Mouse (Mus musculus) heart, embryonic 16.5 days (tissue): ENCODE measurements at regions not wholly inside any gene's neighbourhood (a gene's known extent, or its start where the extent isn't known, plus 50 kb on each side); places are given as distances from the start of the nearest gene placed in this dataset.

ENCODE experiments used
- ATAC-seq: fragments of 200-750 bp; cut with Nextera tagmentation; replicated peaks from 2 replicates; pipeline ENCODE4 v1.8.0; 2017; ENCODE audit warnings: moderate number of reproducible peaks; ENCODE audit not compliant: insufficient read depth, low FRiP score; ENCODE audit errors: extremely low read depth
- H3K27ac ChIP-seq: fragments of 300-500 bp; sonication (generic); 2 replicates; pipeline ENCODE4 v1.5.1; 2014; ENCODE audit warnings: mild to moderate bottlenecking, low read length, control low read depth, moderate library complexity
- H3K27me3 ChIP-seq: fragments of 300-500 bp; sonication (generic); 2 replicates; pipeline ENCODE4 v1.6.1; 2014; ENCODE audit warnings: low read length, mixed read lengths; ENCODE audit not compliant: control insufficient read depth, insufficient read depth
- H3K36me3 ChIP-seq: fragments of 300-500 bp; sonication (generic); 2 replicates; pipeline ENCODE4 v1.6.1; 2014; ENCODE audit not compliant: control insufficient read depth, insufficient read depth
- H3K4me1 ChIP-seq: fragments of 300-500 bp; sonication (generic); 2 replicates; pipeline ENCODE4 v1.6.1; 2014; ENCODE audit warnings: low read length, mixed read lengths; ENCODE audit not compliant: control insufficient read depth, insufficient read depth
- H3K4me2 ChIP-seq: fragments of 300-500 bp; sonication (generic); 2 replicates; pipeline ENCODE4 v1.6.1; 2014; ENCODE audit warnings: low read depth, mild to moderate bottlenecking, control low read depth, low read length
- H3K4me3 ChIP-seq: fragments of 300-500 bp; sonication (generic); 2 replicates; pipeline ENCODE4 v1.5.1; 2014; ENCODE audit warnings: mild to moderate bottlenecking, control low read depth, low read length
- H3K9ac ChIP-seq: fragments of 300-500 bp; sonication (generic); 2 replicates; pipeline ENCODE4 v1.6.1; 2014; ENCODE audit warnings: low read length, control low read depth
- H3K9me3 ChIP-seq: fragments of 300-500 bp; sonication (generic); replicated peaks from 2 replicates; pipeline ENCODE4 v1.6.1; 2016; ENCODE audit warnings: low read length; ENCODE audit not compliant: control insufficient read depth
- WGBS: fragments of 180-500 bp; shearing (Covaris S2); extraction: QIAGEN DNeasy Blood & Tissue Kit; methylation state at CpG from one replicate; pipeline ENCODE4 v1.1.7; 2014; 5-methylcytosine and 5-hydroxymethylcytosine counted together

DNA sequence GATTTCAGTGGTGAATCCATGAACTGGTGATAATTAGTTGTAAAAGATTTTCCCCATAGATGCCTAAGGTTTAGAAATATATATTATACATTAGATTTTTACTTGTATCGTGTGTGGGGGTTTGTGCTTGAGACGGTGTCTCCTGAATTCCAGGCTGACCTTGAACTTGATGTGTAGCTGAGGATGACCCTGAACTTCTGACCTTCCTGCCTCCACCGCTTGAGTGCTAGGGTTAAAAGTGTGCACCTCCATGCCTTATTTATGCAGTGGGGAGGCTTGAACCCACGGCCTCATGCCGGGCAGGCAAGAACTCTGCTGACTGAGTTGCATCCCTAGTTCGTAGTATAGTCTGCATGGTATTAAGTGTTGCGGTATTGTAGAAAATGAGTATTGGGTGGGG, 69.3 kb upstream of the Arid5b start:
- 90% methylated on average over 7 of the region's 7 CpGs for WGBS

DNA sequence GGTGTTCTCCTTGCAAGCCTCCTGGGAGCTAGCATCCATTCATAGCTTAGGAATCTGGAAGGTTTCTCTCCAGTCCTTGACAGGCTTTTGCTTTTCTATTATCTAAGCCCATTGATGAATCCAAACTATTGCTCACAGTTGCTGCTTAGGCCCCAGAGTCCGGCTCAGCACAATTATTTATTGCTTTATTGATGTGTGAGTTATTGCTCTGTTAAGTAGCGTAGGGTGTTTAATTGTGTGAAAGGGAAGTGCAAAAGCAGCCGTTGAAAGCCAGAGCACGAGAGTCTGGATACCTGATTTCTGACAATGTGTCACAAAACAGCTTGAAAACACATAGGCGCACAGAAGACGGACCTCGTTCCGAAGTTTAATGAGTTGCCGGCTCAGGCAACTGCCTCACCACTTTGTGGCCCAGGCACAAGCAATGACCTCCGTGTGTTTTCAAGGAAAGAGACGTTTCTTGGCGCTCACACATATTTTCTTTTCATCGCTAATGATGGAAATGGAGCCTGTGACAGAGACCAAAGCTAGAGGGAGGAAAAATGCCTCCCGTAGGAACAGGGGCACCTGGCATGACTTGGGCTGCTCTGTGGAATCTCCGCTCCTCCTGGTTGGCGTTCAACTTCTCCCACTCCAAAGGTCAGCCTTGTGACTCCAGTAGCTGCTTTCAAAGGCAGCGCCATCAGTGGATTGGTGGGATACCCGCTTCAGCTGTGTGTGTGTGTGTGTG, 66.6 kb upstream of the Arid5b start:
- H3K36me3 ChIP-seq, result peaks cover 2% of the 10 kb centered on the region; the same call in 1 of the 2 replicates
- ATAC-seq, result no peak
- H3K27ac ChIP-seq, result no peak overlapping the region
- no peak overlapping the region for H3K9ac ChIP-seq
- H3K4me3 ChIP-seq, result no peak overlapping the region
- H3K4me2 ChIP-seq, result no peak overlapping the region
- H3K27me3 ChIP-seq, result no peaks in the 10 kb centered on the region
- H3K9me3 ChIP-seq, result peaks cover 6% of the 10 kb centered on the region
- 84% methylated on average over 18 of the region's 18 CpGs for WGBS
- H3K4me1 ChIP-seq, result peaks cover 3% of the 10 kb centered on the region

More for the DNA sequence above, 69.3 kb upstream of the Arid5b start:
- H3K4me3 ChIP-seq, result no peak overlapping the region
- H3K4me2 ChIP-seq, result no peak overlapping the region
- ATAC-seq, result no peak
- H3K27ac ChIP-seq, result no peak overlapping the region
- no peak overlapping the region for H3K9ac ChIP-seq
- H3K27me3 ChIP-seq, result no peaks in the 10 kb centered on the region
- peaks cover 3% of the 10 kb centered on the region for H3K4me1 ChIP-seq
- peaks cover under 1% of the 10 kb centered on the region for H3K9me3 ChIP-seq
- peaks cover under 1% of the 10 kb centered on the region; the same call in 1 of the 2 replicates for H3K36me3 ChIP-seq

DNA sequence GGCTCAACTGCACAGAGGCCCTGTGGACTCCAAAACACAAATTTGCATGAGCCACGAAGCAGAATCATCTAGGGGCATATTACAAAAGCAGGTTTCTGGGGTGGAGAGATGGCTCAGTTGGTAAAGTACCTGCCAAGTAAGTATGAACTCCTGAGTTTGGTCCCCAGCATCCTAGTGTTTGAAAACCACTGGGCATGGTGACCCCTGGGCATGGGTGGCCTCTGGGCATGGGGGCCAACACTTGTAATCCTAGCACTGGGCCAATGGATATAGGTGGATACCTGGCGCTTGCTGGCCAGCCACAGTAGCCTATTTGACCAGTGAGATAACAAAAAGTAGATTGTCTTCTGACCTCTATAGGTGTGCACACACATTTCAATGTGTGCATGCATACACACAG, 65.7 kb upstream of the Arid5b start:
- Histone ChIP-seq H3K4me1 (peaks cover 3% of the 10 kb centered on the region), H3K4me3 (no peak overlapping the region), H3K27me3 (no peaks in the 10 kb centered on the region), H3K4me2 (no peak overlapping the region), H3K27ac (no peak overlapping the region), H3K9me3 (peaks cover 6% of the 10 kb centered on the region), H3K9ac (no peak overlapping the region), H3K36me3 (peaks cover 2% of the 10 kb centered on the region; the same call in 1 of the 2 replicates)
- no peak for ATAC-seq
- WGBS, result 85% methylated on average over 2 of the region's 2 CpGs

DNA sequence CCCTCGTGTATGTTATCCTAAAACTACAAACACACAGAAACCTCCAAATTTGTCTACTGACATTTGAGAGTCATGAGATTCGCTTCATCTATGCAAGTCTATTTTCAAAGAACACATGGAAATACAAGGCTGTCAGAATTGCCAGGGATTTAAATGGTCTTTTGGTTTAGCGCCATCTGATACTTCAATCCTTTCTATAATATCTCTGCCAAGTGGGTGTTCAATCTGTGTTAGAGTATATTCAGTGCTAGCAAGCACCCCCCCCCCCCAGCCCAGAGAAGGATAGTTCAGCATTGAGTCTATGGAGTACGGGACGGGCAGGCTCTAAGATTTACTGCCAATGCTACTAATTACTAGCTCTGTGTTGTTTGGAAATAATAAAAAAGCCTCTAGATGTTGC, 55.5 kb upstream of the Arid5b start:
- H3K27ac ChIP-seq, result no peak overlapping the region
- no peak overlapping the region for H3K9ac ChIP-seq
- H3K4me1 ChIP-seq, result no peaks in the 10 kb centered on the region
- H3K4me3 ChIP-seq, result no peak overlapping the region
- no peak overlapping the region for H3K4me2 ChIP-seq
- no peaks in the 10 kb centered on the region for H3K27me3 ChIP-seq
- no peaks in the 10 kb centered on the region for H3K36me3 ChIP-seq
- no peak for ATAC-seq
- WGBS, result 87% methylated on average over 5 of the region's 5 CpGs
- H3K9me3 ChIP-seq, result no peaks in the 10 kb centered on the region
